Mouse (Mus musculus) hindbrain, postnatal 0 days (tissue): ENCODE data around the gene Dmgdh. TPM values are rescaled to one million over a fixed set of nuclear protein-coding genes. Genes with fewer than 3 reads are reported as not detected.

Experiments
- ATAC-seq: fragments of 200-750 bp; cut with Nextera tagmentation; 2 replicates; pipeline ENCODE4 v1.8.0; 2017; ENCODE audit warnings: mild to moderate bottlenecking, moderate TSS enrichment, moderate library complexity
- DNase-seq: peaks from one replicate; pipeline ENCODE4 v3.0.0-alpha.2; 2015; ENCODE audit warnings: low spot score
- H3K27ac ChIP-seq: fragments of 300-500 bp; sonication (generic); 2 replicates; pipeline ENCODE4 v1.5.1; 2014; ENCODE audit warnings: mild to moderate bottlenecking
- H3K27me3 ChIP-seq: fragments of 300-500 bp; sonication (generic); 2 replicates; pipeline ENCODE4 v1.6.1; 2014; ENCODE audit warnings: low read length, mixed read lengths; ENCODE audit not compliant: insufficient read depth
- H3K36me3 ChIP-seq: fragments of 300-500 bp; sonication (generic); 2 replicates; pipeline ENCODE4 v1.6.1; 2014; ENCODE audit warnings: low read length, mixed read lengths; ENCODE audit not compliant: insufficient read depth
- H3K4me1 ChIP-seq: fragments of 300-500 bp; sonication (generic); 2 replicates; pipeline ENCODE4 v1.6.1; 2014; ENCODE audit warnings: antibody characterized with exemption, low read length, mixed read lengths; ENCODE audit not compliant: insufficient read depth
- H3K4me2 ChIP-seq: fragments of 300-500 bp; sonication (generic); 2 replicates; pipeline ENCODE4 v1.6.1; 2014; ENCODE audit warnings: low read depth, mild to moderate bottlenecking, low read length, moderate library complexity, mixed read lengths
- H3K4me3 ChIP-seq: fragments of 300-500 bp; sonication (generic); 2 replicates; pipeline ENCODE4 v1.5.1; 2014; ENCODE audit warnings: low read length
- H3K9ac ChIP-seq: fragments of 300-500 bp; sonication (generic); replicated peaks from 2 replicates; pipeline ENCODE4 v1.6.1; 2014; ENCODE audit warnings: mild to moderate bottlenecking, low read length, moderate library complexity, mixed read lengths
- H3K9me3 ChIP-seq: fragments of 300-500 bp; sonication (generic); 2 replicates; pipeline ENCODE4 v1.6.1; 2016; ENCODE audit warnings: low read length, mixed read lengths
- CTCF ChIP-seq: IDR thresholded peaks from 2 replicates; pipeline ENCODE4 v1.5.1; 2016; ENCODE audit warnings: antibody characterized with exemption, control low read depth, low read depth
- whole genome bisulfite sequencing: fragments of 180-500 bp; shearing (Covaris S2); extraction: QIAGEN DNeasy Blood & Tissue Kit; methylation state at CpG from one replicate; pipeline ENCODE4 v1.1.7; 2014; 5-methylcytosine and 5-hydroxymethylcytosine counted together
- polyA plus RNA-seq: library from polyadenylated mRNA; unstranded; fragments of >200 nt; fragmentation: Nextera tagmentation; extraction: Ambion mirVana; gene quantifications from 2 replicates; pipeline ENCODE4 v1.2.1, GENCODE M21; 2015
- total RNA-seq: library from RNA; depleted of rRNA; stranded (reverse); fragments of >200 nt; gene quantifications from 2 replicates; pipeline ENCODE4 v1.2.3, GENCODE M21; 2014

Gene Dmgdh
- total and polyA plus RNA-seq, 2 experiments from 2014 or later, result 0.21 to 0.28 TPM

DNA sequence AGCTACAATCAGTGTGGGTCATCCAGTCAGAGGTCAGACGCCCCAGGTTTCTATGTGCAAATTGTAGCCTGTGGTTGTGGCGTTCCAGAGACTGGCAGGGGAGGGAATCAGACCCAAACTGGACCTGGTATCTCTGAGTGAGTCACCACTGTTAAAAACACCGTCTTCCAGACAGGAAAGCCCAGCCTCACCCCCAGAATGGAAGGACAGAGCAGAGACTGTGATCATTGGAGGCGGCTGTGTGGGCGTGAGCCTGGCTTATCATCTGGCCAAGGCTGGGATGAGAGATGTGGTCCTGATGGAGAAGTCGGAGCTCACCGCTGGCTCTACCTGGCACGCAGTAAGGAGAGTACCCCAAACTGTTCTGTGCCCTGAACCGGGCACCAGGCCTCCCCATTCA lies 2.6 kb downstream of the Dmgdh start:
- Histone ChIP-seq H3K36me3 (no peaks in the 10 kb centered on the region), H3K27ac (no peak overlapping the region), H3K4me2 (no peak overlapping the region), H3K9ac (no peak overlapping the region), H3K4me1 (no peaks in the 10 kb centered on the region), H3K4me3 (no peak overlapping the region), H3K27me3 (no peaks in the 10 kb centered on the region), H3K9me3 (no peaks in the 10 kb centered on the region)
- DNase-seq (no peak), ATAC-seq (no peak)
- no peak for TF ChIP-seq CTCF
- WGBS, result 74% methylated on average over 9 of the region's 9 CpGs

DNA sequence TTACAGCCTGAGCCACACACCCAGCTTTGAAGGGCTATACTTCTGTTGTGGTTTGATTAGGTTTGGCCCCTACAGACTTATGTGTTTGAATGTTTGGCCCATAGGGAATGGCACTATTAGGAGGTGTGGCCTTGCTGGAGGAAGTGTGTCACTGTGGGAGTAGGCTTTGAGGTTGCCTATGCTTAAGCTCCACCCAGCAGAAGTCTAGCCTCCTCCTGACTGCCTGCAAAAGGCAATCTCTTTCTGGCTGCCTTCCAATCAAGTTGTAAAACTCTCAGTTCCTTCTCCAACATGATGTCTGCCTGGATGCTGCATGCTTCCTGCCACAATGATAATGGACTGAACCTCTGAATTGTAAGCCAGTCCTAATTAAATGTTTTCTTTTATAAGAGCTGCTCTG lies 9.1 kb downstream of the Dmgdh start:
- no peak overlapping the region for H3K9ac ChIP-seq
- no peak overlapping the region for H3K4me2 ChIP-seq
- H3K27ac ChIP-seq, result no peak overlapping the region
- no peaks in the 10 kb centered on the region for H3K27me3 ChIP-seq
- H3K36me3 ChIP-seq, result no peaks in the 10 kb centered on the region
- TF ChIP-seq CTCF, result no peak
- ATAC-seq, result no peak
- H3K9me3 ChIP-seq, result no peaks in the 10 kb centered on the region
- no peak overlapping the region for H3K4me3 ChIP-seq
- no peaks in the 10 kb centered on the region for H3K4me1 ChIP-seq
- DNase-seq, result no peak

DNA sequence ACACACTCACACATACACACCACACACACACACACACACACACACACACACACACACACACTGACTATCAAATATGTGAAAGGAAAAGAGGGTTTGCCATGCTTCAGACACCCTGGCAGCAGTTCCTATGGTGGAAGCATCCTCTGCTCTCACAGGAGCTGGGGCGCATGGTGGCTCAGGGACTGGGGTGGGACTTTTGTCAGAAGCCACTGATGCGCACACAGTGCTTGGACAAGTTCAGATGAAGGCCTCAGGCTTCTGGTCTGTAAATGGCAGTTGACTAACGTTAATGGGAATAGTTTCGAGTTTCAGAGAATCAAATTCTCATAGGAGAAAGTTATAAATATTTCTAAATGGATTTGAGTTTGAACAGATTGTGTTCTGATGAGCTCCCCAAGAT lies 11.0 kb downstream of the Dmgdh start:
- no peaks in the 10 kb centered on the region for H3K27me3 ChIP-seq
- H3K36me3 ChIP-seq, result no peaks in the 10 kb centered on the region
- no peak overlapping the region for H3K9ac ChIP-seq
- 61% methylated on average over 4 of the region's 4 CpGs for WGBS
- H3K9me3 ChIP-seq, result no peaks in the 10 kb centered on the region
- ATAC-seq, result no peak
- no peaks in the 10 kb centered on the region for H3K4me1 ChIP-seq
- TF ChIP-seq CTCF, result no peak
- no peak overlapping the region for H3K27ac ChIP-seq
- no peak overlapping the region for H3K4me2 ChIP-seq
- H3K4me3 ChIP-seq, result no peak overlapping the region
- DNase-seq, result no peak

DNA sequence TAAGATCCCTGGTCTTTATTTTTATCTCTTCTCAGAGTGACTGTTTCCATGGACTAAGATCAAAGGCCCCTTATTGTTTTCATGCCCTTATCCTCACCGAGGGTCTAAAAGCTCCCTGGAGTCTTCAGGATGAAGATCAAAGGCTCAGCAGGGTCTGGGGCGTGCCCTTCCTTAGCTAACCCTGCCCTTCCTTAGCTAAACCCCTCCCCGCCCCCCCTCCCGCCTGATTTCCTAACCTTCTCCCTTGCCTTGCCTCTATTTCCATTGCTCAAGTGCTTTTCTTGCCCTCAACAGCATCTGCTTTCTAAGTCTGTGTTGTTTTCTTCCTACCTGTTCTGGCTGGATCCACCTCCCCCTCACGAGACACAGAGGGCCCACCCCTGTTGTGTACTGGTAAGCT lies 13.1 kb downstream of the Dmgdh start:
- no peak overlapping the region for H3K4me3 ChIP-seq
- no peaks in the 10 kb centered on the region for H3K9me3 ChIP-seq
- H3K36me3 ChIP-seq, result no peaks in the 10 kb centered on the region
- no peaks in the 10 kb centered on the region for H3K4me1 ChIP-seq
- H3K27ac ChIP-seq, result no peak overlapping the region
- no peaks in the 10 kb centered on the region for H3K27me3 ChIP-seq
- TF ChIP-seq CTCF, result no peak
- H3K4me2 ChIP-seq, result no peak overlapping the region
- ATAC-seq, result no peak
- no peak overlapping the region for H3K9ac ChIP-seq
- WGBS, result 20% methylated on average over 5 of the region's 5 CpGs
- DNase-seq, result no peak

DNA sequence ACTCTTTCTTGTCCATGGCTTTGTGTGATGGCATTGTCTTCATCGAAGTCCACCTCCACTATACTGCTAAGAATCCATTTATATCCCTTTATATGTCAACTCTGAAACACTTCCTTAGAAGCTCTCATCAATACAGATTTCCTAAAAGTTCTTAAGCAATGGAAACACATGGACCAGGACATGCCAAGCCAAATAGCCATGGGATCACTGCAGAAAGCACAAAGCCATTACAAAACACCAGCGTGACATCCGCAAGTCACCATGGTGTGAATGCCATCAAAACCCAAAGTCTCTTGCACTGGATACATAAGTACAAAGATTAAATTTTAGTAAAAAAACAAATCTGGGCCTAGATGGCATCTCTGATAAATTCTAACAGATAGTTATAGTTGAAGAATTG lies 15.3 kb downstream of the Dmgdh start:
- no peak overlapping the region for H3K9ac ChIP-seq

DNA sequence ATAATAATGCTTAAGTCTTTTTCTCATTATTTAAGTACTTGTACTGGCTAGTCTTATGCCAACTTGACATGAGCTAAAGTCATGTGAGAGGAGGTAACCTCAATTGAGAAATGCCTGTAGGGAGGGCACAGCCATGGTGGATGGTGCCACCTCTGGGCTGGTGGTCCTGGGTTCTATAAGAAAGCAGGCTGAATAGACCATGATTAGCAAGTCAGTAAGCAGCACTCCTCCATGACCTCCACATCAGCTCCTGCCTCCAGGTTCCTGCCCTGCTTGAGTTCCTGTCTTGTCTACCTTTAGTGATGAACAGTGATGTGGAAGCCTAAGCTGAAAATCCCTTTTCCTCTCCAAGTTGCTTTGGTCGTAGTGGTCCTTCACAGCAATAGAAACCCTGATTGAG lies 16.6 kb downstream of the Dmgdh start:
- H3K4me2 ChIP-seq, result no peak overlapping the region
- H3K4me3 ChIP-seq, result no peak overlapping the region
- no peaks in the 10 kb centered on the region for H3K27me3 ChIP-seq
- H3K4me1 ChIP-seq, result no peaks in the 10 kb centered on the region
- no peaks in the 10 kb centered on the region for H3K9me3 ChIP-seq
- WGBS, result 89% methylated on average over 1 of the region's 1 CpGs
- no peak for TF ChIP-seq CTCF
- no peak for DNase-seq
- H3K9ac ChIP-seq, result no peak overlapping the region
- no peak for ATAC-seq
- no peak overlapping the region for H3K27ac ChIP-seq
- H3K36me3 ChIP-seq, result no peaks in the 10 kb centered on the region

More for the DNA sequence above, 15.3 kb downstream of the Dmgdh start:
- Histone ChIP-seq H3K27ac (no peak overlapping the region), H3K4me2 (no peak overlapping the region), H3K27me3 (no peaks in the 10 kb centered on the region), H3K36me3 (no peaks in the 10 kb centered on the region), H3K4me1 (no peaks in the 10 kb centered on the region), H3K9me3 (no peaks in the 10 kb centered on the region), H3K4me3 (no peak overlapping the region)
- TF ChIP-seq CTCF, result no peak
- no peak for DNase-seq
- WGBS, result 98% methylated on average over 3 of the region's 3 CpGs
- no peak for ATAC-seq

DNA sequence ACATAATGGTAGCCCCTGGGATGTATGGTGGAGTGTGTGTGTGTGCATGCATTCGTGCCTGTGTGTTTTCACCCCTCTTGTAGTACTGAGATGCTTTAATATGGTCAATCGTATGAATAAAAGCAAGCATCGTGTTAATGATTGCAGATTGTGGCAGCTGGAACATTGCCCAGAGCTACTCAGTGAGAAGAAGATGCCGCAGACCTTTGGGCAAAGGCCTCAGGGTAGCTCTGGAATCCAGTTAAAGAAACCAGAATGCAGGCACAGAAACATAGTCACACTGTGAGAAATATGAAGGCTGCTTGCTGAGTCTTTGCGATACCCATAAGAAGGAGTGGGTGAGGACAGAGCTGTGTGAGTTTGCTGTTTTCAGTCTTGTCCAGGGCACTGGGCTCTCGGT lies 24.6 kb downstream of the Dmgdh start:
- Histone ChIP-seq H3K4me3 (no peak overlapping the region), H3K27me3 (no peaks in the 10 kb centered on the region), H3K27ac (no peak overlapping the region), H3K36me3 (no peaks in the 10 kb centered on the region), H3K9me3 (no peaks in the 10 kb centered on the region), H3K9ac (no peak overlapping the region), H3K4me2 (no peak overlapping the region), H3K4me1 (no peaks in the 10 kb centered on the region)
- TF ChIP-seq CTCF, result no peak
- ATAC-seq (no peak), DNase-seq (no peak)
- 43% methylated on average over 6 of the region's 6 CpGs for WGBS
